Mouse (Mus musculus) left cerebral cortex, adult 18-20 months (tissue): ENCODE measurements around the gene Olfr792. TPM values are rescaled to one million over a fixed set of nuclear protein-coding genes. Genes with fewer than 3 reads are reported as not detected.
A peak's percentile ranks its signal among the peaks of the same experiment; 100 is the strongest.

ENCODE experiments used
- DNase-seq, 2 experiments: peaks; one replicate each; pipeline ENCODE4 v3.0.0; 2021 to 2022; ENCODE audit warnings: low spot score in 2 of 2, mixed read lengths in 1 of 2
- long read RNA-seq, 2 experiments: library from polyadenylated mRNA; stranded (forward); transcript quantifications; one replicate each; pipeline ENCODE4 v2.0.0; 2021
- microRNA-seq, 2 experiments: library from miRNA; unstranded; fragments of <30 nt; microRNA quantifications; one replicate each; pipeline ENCODE4 v1.2.0; 2021
- total RNA-seq, 2 experiments: library from RNA; stranded (reverse); gene quantifications; 2 replicates each; pipeline ENCODE4 v1.2.3; 2021

Olfr792 gene
- not detected for total RNA-seq
- long read RNA-seq, experiment 1 = 0 reads
- long read RNA-seq, experiment 2 = 0 reads

- DNase-seq = no peak
Measured at GRCm38 (mm10) chr10:129538862-129539261, at the start of gene Olfr792. Gene Olfr792 (plus strand): TSS chr10:129539162.

GRCm38 (mm10) chr10:129490101-129490500 is 48.9 kb upstream of the Olfr792 start:
- DNase-seq = peak; percentile 17 to 35

GRCm38 (mm10) chr10:129498192-129498591 is 40.8 kb upstream of the Olfr792 start, which contains the start of gene Olfr790:
Gene Olfr790 (plus strand): TSS chr10:129498492.
- no peak for DNase-seq

- no peak for DNase-seq
Measured at GRCm38 (mm10) chr10:129521492-129521891, 17.5 kb upstream of the Olfr792 start, which contains the start of gene Olfr791. Gene Olfr791 (plus strand): TSS chr10:129521792.

- DNase-seq = peak; percentile 8 to 9
Measured at GRCm38 (mm10) chr10:129549354-129549753, 10.4 kb downstream of the Olfr792 start.

- no peak for DNase-seq
Measured at GRCm38 (mm10) chr10:129567355-129567754, 28.4 kb downstream of the Olfr792 start, which contains the start of gene Olfr794. Gene Olfr794 (plus strand): TSS chr10:129567655.

- DNase-seq = no peak
Measured at GRCm38 (mm10) chr10:129577066-129577465, 38.1 kb downstream of the Olfr792 start.

Small RNA genes within 50 kb of the gene (microRNA-seq; reads per million reads assigned to microRNA genes)
- gene Gm23252 = 0 reads per million in 2 experiments

Other genes with a start within 250 kb of the Olfr792 start
- gene Olfr780, start 221.0 kb upstream of the Olfr792 start, total RNA-seq = not detected
- not detected for gene Olfr781, start 210.3 kb upstream of the Olfr792 start, total RNA-seq
- not detected for gene Olfr782, start 190.3 kb upstream of the Olfr792 start, total RNA-seq
- under 1 TPM; 0.14 to 0.21 TPM for gene Olfr784, start 155.1 kb upstream of the Olfr792 start, total RNA-seq
- not detected for gene Olfr785, start 133.7 kb upstream of the Olfr792 start, total RNA-seq
- not detected for gene Olfr786, start 111.9 kb upstream of the Olfr792 start, total RNA-seq
- gene Olfr787, start 77.3 kb upstream of the Olfr792 start, total RNA-seq = not detected
- gene Olfr788, start 68.2 kb upstream of the Olfr792 start, total RNA-seq = not detected
- gene Olfr789, start 54.4 kb upstream of the Olfr792 start, total RNA-seq = not detected
- not detected for gene Olfr790, start 40.7 kb upstream of the Olfr792 start, total RNA-seq
- not detected for gene Olfr791, start 17.4 kb upstream of the Olfr792 start, total RNA-seq
- gene Olfr794, start 28.5 kb downstream of the Olfr792 start, total RNA-seq = not detected
- gene Olfr796, start 73.4 kb downstream of the Olfr792 start, total RNA-seq = not detected
- gene Olfr798, start 88.8 kb downstream of the Olfr792 start, total RNA-seq = not detected
- gene Olfr799, start 98.3 kb downstream of the Olfr792 start, total RNA-seq = not detected
- not detected for gene Olfr800, start 118.5 kb downstream of the Olfr792 start, total RNA-seq
- gene Olfr801, start 134.7 kb downstream of the Olfr792 start, total RNA-seq = not detected
- not detected for gene Olfr802, start 149.0 kb downstream of the Olfr792 start, total RNA-seq
- gene Olfr803, start 155.1 kb downstream of the Olfr792 start, total RNA-seq = not detected
- not detected for gene Olfr804, start 164.0 kb downstream of the Olfr792 start, total RNA-seq
- not detected for gene Olfr805, start 190.2 kb downstream of the Olfr792 start, total RNA-seq
- not detected for gene Olfr806, start 202.8 kb downstream of the Olfr792 start, total RNA-seq
- gene Olfr807, start 218.6 kb downstream of the Olfr792 start, total RNA-seq = not detected
- not detected for gene Olfr808, start 226.3 kb downstream of the Olfr792 start, total RNA-seq
- not detected for gene Olfr809, start 235.5 kb downstream of the Olfr792 start, total RNA-seq